Mouse (Mus musculus) midbrain, embryonic 15.5 days (tissue): Measurements from ENCODE around the gene Gps2. TPM values are rescaled to one million over a fixed set of nuclear protein-coding genes. Genes with fewer than 3 reads are reported as not detected.

Experiments used
- ATAC-seq: fragments of 200-750 bp; cut with Nextera tagmentation; replicated peaks from 2 replicates; pipeline ENCODE4 v1.8.0; 2017; ENCODE audit warnings: moderate TSS enrichment
- H3K27ac ChIP-seq: fragments of 300-500 bp; sonication (generic); 2 replicates; pipeline ENCODE4 v1.5.1; 2015; ENCODE audit warnings: mild to moderate bottlenecking, inconsistent platforms
- H3K27me3 ChIP-seq: fragments of 300-500 bp; sonication (generic); replicated peaks from 2 replicates; pipeline ENCODE4 v1.6.1; 2015; ENCODE audit warnings: inconsistent platforms
- H3K36me3 ChIP-seq: fragments of 300-500 bp; sonication (generic); replicated peaks from 2 replicates; pipeline ENCODE4 v1.6.1; 2015; ENCODE audit warnings: inconsistent platforms
- H3K4me1 ChIP-seq: fragments of 300-500 bp; sonication (generic); 2 replicates; pipeline ENCODE4 v1.6.1; 2015; ENCODE audit warnings: inconsistent platforms
- H3K4me2 ChIP-seq: fragments of 300-500 bp; sonication (generic); 2 replicates; pipeline ENCODE4 v1.6.1; 2015; ENCODE audit warnings: inconsistent platforms, mild to moderate bottlenecking, moderate library complexity
- H3K4me3 ChIP-seq: fragments of 300-500 bp; sonication (generic); 2 replicates; pipeline ENCODE4 v1.5.1; 2015; ENCODE audit warnings: mild to moderate bottlenecking, inconsistent platforms
- H3K9ac ChIP-seq: fragments of 300-500 bp; sonication (generic); 2 replicates; pipeline ENCODE4 v1.6.1; 2015; ENCODE audit warnings: mild to moderate bottlenecking, inconsistent platforms
- H3K9me3 ChIP-seq: fragments of 300-500 bp; sonication (generic); 2 replicates; pipeline ENCODE4 v1.6.1; 2016; ENCODE audit warnings: inconsistent platforms
- WGBS: fragments of 180-500 bp; shearing (Covaris S2); methylation state at CpG from one replicate; pipeline ENCODE4 v1.1.7; 2015; ENCODE audit warnings: mixed read lengths; 5-methylcytosine and 5-hydroxymethylcytosine counted together
- polyA plus RNA-seq: library from polyadenylated mRNA; unstranded; fragments of >200 nt; fragmentation: Nextera tagmentation; extraction: Ambion mirVana; gene quantifications from 2 replicates; pipeline ENCODE4 v1.2.1, GENCODE M21; 2015

Gene Gps2
- polyA plus RNA-seq, 1 experiment from 2014 or later: 77.6 TPM

DNA sequence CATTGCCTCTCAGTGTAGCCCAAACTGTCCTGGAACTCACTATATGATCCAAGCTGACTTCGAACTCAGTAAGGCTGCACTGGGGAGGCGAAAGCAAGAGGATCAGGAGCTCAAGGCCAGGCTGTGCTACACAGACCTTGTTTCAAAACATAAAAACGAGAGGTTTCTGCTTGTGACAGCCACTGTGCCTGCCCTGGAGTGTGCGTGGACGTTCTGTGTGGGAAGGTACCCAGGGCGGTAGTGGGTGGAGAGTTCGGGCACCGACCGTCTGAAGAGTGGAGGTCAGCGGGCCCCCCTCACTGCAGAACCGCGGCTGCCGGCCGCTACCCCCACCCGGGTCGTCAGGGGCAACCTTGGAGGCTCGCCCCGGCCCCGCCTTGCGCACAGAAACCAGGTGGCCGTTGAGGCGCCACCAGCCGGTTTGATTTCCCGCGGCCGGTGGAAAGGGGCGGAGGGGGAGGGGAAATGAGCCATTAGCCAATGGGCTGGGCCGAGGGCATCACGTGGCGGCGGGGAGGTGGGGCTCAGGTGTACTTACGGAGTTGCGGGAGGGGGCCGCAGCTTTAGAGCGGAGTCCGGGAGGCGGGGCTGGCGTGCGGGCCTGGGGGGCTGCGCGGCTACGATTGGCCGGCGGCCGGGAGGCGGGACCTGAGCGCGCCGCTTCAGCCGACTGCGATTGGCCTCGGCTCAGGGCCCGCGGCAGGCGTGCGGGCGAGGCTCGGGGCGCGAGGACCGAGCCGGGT, 21.6 kb downstream of the Gps2 start, which contains the start of gene Ybx2:
Gene Ybx2, plus strand, starts transcription at position 660 of the 743 bp plus-strand sequence.
- H3K4me1 ChIP-seq: peaks cover 23% of the 10 kb centered on the region
- peak within 1 kb of the TSS; percentile 40 for H3K9ac ChIP-seq
- no peaks in the 10 kb centered on the region for H3K9me3 ChIP-seq
- peaks cover 30% of the 10 kb centered on the region for H3K27me3 ChIP-seq
- H3K36me3 ChIP-seq: no peaks in the 10 kb centered on the region
- peak; percentile 93 for ATAC-seq
- H3K27ac ChIP-seq: peak within 1 kb of the TSS; percentile 39; the same call in 1 of the 2 replicates
- H3K4me2 ChIP-seq: peak within 1 kb of the TSS; percentile 100
- H3K4me3 ChIP-seq: peak within 1 kb of the TSS; percentile 63
- WGBS: 3% methylated on average over 37 of the region's 62 CpGs

DNA sequence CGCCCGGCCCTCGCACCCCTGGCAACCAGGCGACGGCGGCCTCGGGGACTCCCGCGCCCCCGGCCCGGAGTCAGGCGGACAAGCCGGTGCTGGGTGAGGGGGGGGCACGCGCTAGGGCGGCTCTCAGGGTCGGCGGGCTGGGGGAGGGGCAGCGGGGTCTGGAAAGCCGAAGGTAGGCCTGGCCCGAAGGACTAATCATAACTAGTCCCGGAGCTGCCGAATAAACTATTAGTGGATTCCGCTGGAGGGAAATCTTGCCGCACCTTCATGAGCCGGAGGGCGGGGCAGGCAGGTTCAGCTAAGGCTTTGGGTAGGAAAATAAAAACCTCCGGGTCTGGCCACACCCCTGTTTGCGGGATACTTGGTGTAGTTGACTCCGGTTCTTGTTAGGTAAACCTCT, 22.5 kb downstream of the Gps2 start:
- H3K4me3 ChIP-seq: peak overlapping the region; percentile 63
- ATAC-seq: peak; percentile 11; the same call in 1 of the 2 replicates
- H3K27ac ChIP-seq: peak overlapping the region; percentile 39; the same call in 1 of the 2 replicates
- H3K36me3 ChIP-seq: no peaks in the 10 kb centered on the region
- 1% methylated on average over 30 of the region's 30 CpGs for WGBS
- H3K9ac ChIP-seq: peak overlapping the region; percentile 40
- H3K9me3 ChIP-seq: no peaks in the 10 kb centered on the region
- H3K4me2 ChIP-seq: peak overlapping the region; percentile 100
- peaks cover 30% of the 10 kb centered on the region for H3K27me3 ChIP-seq
- H3K4me1 ChIP-seq: peaks cover 23% of the 10 kb centered on the region

DNA sequence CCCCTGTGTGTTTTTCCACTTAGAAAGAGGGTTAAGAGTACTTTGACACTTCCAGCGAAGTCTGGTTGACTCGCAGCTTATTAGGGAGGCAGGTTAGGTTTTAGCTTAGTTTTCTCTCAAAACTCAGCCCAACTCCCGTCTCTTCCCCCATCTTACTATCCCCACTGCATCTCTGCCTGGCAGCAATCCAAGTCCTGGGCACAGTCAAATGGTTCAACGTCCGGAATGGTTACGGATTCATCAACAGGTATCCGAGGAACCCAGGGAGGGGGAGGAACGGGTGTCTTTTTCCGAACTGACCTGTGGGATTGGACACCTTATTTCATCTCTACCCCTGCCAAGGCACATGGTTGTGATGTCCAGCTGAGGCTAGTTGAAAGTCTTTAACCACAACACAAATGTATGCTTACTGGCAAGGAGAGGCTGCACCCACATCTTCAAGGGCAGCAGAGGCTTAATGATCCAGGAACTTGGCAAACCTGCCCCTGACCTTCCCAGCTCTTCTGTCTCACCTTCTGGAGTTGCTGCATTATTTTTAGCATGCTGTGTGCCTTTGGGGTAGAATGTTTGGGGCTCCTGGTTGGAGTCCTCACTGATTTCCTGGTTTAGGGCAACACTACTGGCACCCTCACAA, 23.1 kb downstream of the Gps2 start:
- H3K9ac ChIP-seq: 0 out of 2 replicates have a peak overlapping the region, but pooled peaks have one; percentile 40
- peaks cover 30% of the 10 kb centered on the region for H3K27me3 ChIP-seq

DNA sequence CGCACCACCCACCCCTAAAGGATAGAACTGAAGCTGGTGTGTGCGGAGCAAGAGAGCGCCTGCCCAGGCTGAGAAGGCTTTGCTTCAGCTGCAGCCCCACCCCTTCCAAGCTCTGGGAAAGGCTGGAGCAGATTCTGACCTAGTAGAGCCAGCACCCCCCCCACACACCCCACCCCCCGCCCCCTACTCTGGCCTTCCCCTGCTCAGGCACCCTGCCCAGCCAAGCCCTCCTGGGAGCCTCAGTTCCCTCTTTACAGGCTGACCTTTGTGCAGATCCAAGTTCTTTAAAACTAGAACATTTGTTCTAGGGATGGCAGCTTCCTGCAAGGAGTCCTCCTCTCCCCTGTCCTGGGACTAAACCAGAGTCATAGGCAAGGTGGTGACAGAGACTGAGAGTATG, 23.7 kb downstream of the Gps2 start:
- 37% methylated on average over 4 of the region's 4 CpGs for WGBS
- H3K4me3 ChIP-seq: no peak overlapping the region
- no peak overlapping the region for H3K4me2 ChIP-seq
- H3K36me3 ChIP-seq: no peaks in the 10 kb centered on the region
- no peak for ATAC-seq
- peaks cover 23% of the 10 kb centered on the region for H3K4me1 ChIP-seq
- H3K27ac ChIP-seq: no peak overlapping the region
- H3K27me3 ChIP-seq: peaks cover 30% of the 10 kb centered on the region
- no peak overlapping the region for H3K9ac ChIP-seq
- H3K9me3 ChIP-seq: no peaks in the 10 kb centered on the region

More for the DNA sequence above, 23.1 kb downstream of the Gps2 start:
- Histone ChIP-seq H3K4me2 (peak overlapping the region; percentile 100), H3K4me1 (peaks cover 23% of the 10 kb centered on the region), H3K27ac (no peak overlapping the region), H3K9me3 (no peaks in the 10 kb centered on the region), H3K36me3 (no peaks in the 10 kb centered on the region), H3K4me3 (peak overlapping the region; percentile 63; the same call in 1 of the 2 replicates)
- no peak for ATAC-seq
- WGBS: 40% methylated on average over 9 of the region's 9 CpGs

DNA sequence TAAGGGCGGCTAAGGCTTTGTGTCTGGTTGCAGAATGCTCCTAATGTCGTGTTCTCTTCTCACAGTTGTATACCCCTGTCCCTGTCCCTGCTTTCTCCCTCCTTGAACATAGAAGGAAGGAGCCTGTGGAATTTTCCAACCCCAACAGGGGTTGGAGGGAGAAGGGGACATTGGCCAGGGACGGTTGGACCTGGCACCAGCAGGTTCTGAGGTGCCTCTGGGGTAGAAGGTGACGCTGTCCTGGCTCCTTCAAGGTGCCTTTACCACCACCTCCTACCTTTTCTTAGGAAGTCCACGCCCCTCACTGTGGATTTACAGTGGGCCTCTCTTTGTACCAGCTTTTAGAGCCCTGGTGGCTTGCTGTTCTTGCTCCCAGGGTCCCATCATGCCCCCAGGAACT, 24.1 kb downstream of the Gps2 start:
- H3K4me3 ChIP-seq: no peak overlapping the region
- H3K27ac ChIP-seq: no peak overlapping the region
- ATAC-seq: no peak
- H3K36me3 ChIP-seq: no peaks in the 10 kb centered on the region
- WGBS: 66% methylated on average over 5 of the region's 5 CpGs
- no peaks in the 10 kb centered on the region for H3K9me3 ChIP-seq
- H3K27me3 ChIP-seq: peaks cover 30% of the 10 kb centered on the region
- H3K9ac ChIP-seq: no peak overlapping the region
- no peak overlapping the region for H3K4me2 ChIP-seq
- H3K4me1 ChIP-seq: peaks cover 23% of the 10 kb centered on the region

- Histone ChIP-seq H3K36me3 (no peaks in the 10 kb centered on the region), H3K4me2 (no peak overlapping the region), H3K9me3 (no peaks in the 10 kb centered on the region), H3K27me3 (peaks cover 30% of the 10 kb centered on the region), H3K9ac (no peak overlapping the region), H3K4me1 (peaks cover 23% of the 10 kb centered on the region), H3K27ac (no peak overlapping the region), H3K4me3 (no peak overlapping the region)
- whole genome bisulfite sequencing: 23% methylated on average over 9 of the region's 9 CpGs
- no peak for ATAC-seq
Measured at GRCm38 (mm10) chr11:69938401-69938979, 24.8 kb downstream of the Gps2 start.

- H3K4me2 ChIP-seq: no peak overlapping the region
- no peak overlapping the region for H3K9ac ChIP-seq
- peaks cover 30% of the 10 kb centered on the region for H3K27me3 ChIP-seq
- 68% methylated on average over 5 of the region's 5 CpGs for WGBS
- H3K9me3 ChIP-seq: no peaks in the 10 kb centered on the region
- H3K36me3 ChIP-seq: no peaks in the 10 kb centered on the region
- H3K4me3 ChIP-seq: no peak overlapping the region
- ATAC-seq: no peak
- H3K4me1 ChIP-seq: peaks cover 23% of the 10 kb centered on the region
- H3K27ac ChIP-seq: no peak overlapping the region
Measured at GRCm38 (mm10) chr11:69939181-69939580, 25.5 kb downstream of the Gps2 start.

- ATAC-seq: no peak
- 93% methylated on average over 17 of the region's 17 CpGs for WGBS
- Histone ChIP-seq H3K27ac (no peak overlapping the region), H3K4me3 (no peak overlapping the region), H3K4me2 (no peak overlapping the region), H3K36me3 (no peaks in the 10 kb centered on the region), H3K4me1 (peaks cover 20% of the 10 kb centered on the region), H3K9ac (no peak overlapping the region), H3K27me3 (peaks cover 30% of the 10 kb centered on the region), H3K9me3 (no peaks in the 10 kb centered on the region)
Measured at GRCm38 (mm10) chr11:69939731-69940130, 26.0 kb downstream of the Gps2 start.

DNA sequence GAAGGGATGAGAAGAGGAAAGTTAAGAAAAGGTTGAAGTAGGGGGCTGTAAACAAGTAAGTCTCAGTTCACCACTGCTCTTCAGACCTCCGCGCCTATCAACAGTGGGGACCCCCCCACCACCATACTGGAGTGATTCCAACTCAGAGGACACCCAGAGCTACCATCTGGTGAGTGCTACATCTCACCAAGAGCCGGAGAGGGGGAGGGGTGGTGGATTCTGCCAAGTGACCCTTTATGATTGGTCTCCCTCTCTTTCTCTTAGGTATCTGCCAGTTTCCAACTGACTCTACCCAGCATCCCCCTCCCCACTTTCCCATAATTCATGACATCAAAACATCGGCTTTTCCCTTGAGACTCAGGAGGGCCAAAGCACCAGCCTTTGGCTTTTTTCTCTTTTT, 27.3 kb downstream of the Gps2 start:
- Histone ChIP-seq H3K36me3 (no peaks in the 10 kb centered on the region), H3K4me2 (no peak overlapping the region), H3K27me3 (peaks cover 25% of the 10 kb centered on the region), H3K9ac (no peak overlapping the region), H3K4me3 (no peak overlapping the region), H3K27ac (no peak overlapping the region), H3K9me3 (no peaks in the 10 kb centered on the region), H3K4me1 (peaks cover 12% of the 10 kb centered on the region)
- ATAC-seq: no peak
- WGBS: 77% methylated on average over 4 of the region's 4 CpGs

DNA sequence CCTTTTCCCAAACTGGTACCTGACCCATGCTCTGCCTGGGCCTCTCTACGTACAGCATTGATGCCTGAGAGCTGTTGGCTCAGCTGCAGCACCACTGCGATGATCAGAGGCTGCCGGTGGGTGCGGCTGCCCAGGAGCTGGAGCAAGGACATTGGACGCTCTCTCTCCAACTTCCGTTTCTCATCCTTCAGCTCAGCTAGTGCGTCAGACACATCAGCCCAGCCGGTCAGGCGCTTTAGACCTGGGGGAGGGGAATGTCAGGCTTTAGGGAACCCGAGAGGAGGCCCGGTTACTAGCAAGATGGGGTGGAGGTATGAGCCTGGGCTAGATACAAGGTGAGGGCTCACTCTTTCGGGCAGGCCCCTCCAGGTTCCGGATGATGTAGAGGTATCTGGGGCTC, 31.5 kb downstream of the Gps2 start:
- Histone ChIP-seq H3K9ac (no peak overlapping the region), H3K9me3 (no peaks in the 10 kb centered on the region), H3K4me3 (no peak overlapping the region), H3K36me3 (no peaks in the 10 kb centered on the region), H3K27ac (no peak overlapping the region), H3K4me2 (no peak overlapping the region), H3K27me3 (0 out of 2 replicates have a peak, but pooled peaks cover 4% of the 10 kb centered on the region), H3K4me1 (peaks cover 16% of the 10 kb centered on the region)
- WGBS: 83% methylated on average over 13 of the region's 13 CpGs
- no peak for ATAC-seq

- ATAC-seq: no peak
- Histone ChIP-seq H3K9ac (no peak overlapping the region), H3K4me3 (no peak overlapping the region), H3K27ac (no peak overlapping the region), H3K9me3 (no peaks in the 10 kb centered on the region), H3K4me1 (peaks cover 16% of the 10 kb centered on the region), H3K27me3 (0 out of 2 replicates have a peak, but pooled peaks cover 4% of the 10 kb centered on the region), H3K4me2 (no peak overlapping the region), H3K36me3 (no peaks in the 10 kb centered on the region)
- 93% methylated on average over 18 of the region's 18 CpGs for WGBS
Measured at GRCm38 (mm10) chr11:69945997-69946891, 32.6 kb downstream of the Gps2 start.
